Mouse (Mus musculus): ENCODE measurements around the gene Mdk.

Mdk gene

GRCm38 (mm10) chr2:91933471-91933870 is 1.4 kb upstream of the Mdk start:
- peaks cover 9% of the 10 kb centered on the region for H3K27me3 ChIP-seq (ENCODE audit: insufficient read depth, low read length)
- TF ChIP-seq CTCF (conservative IDR thresholded peaks at IDR 0.05; ENCODE audit: low read length) (no peak), NANOG (IDR thresholded peaks at IDR 0.05; ENCODE audit: borderline replicate concordance, low read length) (no peak), POU5F1 (IDR thresholded peaks at IDR 0.05; ENCODE audit: borderline replicate concordance, low read length) (no peak)
- no peaks in the 10 kb centered on the region for H3K9me3 ChIP-seq (ENCODE audit: low read length)
- peak overlapping the region; percentile 76 for H3K4me3 ChIP-seq (replicated peaks; ENCODE audit: low read length)
- H3K36me3 ChIP-seq (ENCODE audit: insufficient read depth, low read length), result peaks cover 57% of the 10 kb centered on the region
- H3K4me1 ChIP-seq (replicated peaks; ENCODE audit: low read depth, low read length), result peaks cover 89% of the 10 kb centered on the region

- peak overlapping the region; percentile 76 for H3K4me3 ChIP-seq (replicated peaks; ENCODE audit: low read length)
- peaks cover 15% of the 10 kb centered on the region for H3K27me3 ChIP-seq (ENCODE audit: insufficient read depth, low read length)
- no peaks in the 10 kb centered on the region for H3K9me3 ChIP-seq (ENCODE audit: low read length)
- H3K36me3 ChIP-seq (ENCODE audit: insufficient read depth, low read length), result peaks cover 51% of the 10 kb centered on the region
- TF ChIP-seq POU5F1 (IDR thresholded peaks at IDR 0.05; ENCODE audit: borderline replicate concordance, low read length), result no peak
- no peak for TF ChIP-seq CTCF (conservative IDR thresholded peaks at IDR 0.05; ENCODE audit: low read length)
- no peak for TF ChIP-seq NANOG (IDR thresholded peaks at IDR 0.05; ENCODE audit: borderline replicate concordance, low read length)
- H3K4me1 ChIP-seq (replicated peaks; ENCODE audit: low read depth, low read length), result peaks cover 89% of the 10 kb centered on the region
These were observed 747 bp upstream of the Mdk start for GRCm38 (mm10) chr2:91932737-91933350.

- no peaks in the 10 kb centered on the region for H3K9me3 ChIP-seq (ENCODE audit: low read length)
- TF ChIP-seq NANOG (IDR thresholded peaks at IDR 0.05; ENCODE audit: borderline replicate concordance, low read length), result no peak
- TF ChIP-seq CTCF (conservative IDR thresholded peaks at IDR 0.05; ENCODE audit: low read length), result no peak
- TF ChIP-seq POU5F1 (IDR thresholded peaks at IDR 0.05; ENCODE audit: borderline replicate concordance, low read length), result no peak
- peaks cover 26% of the 10 kb centered on the region for H3K27me3 ChIP-seq (ENCODE audit: insufficient read depth, low read length)
- peaks cover 38% of the 10 kb centered on the region for H3K36me3 ChIP-seq (ENCODE audit: insufficient read depth, low read length)
- H3K4me3 ChIP-seq (replicated peaks; ENCODE audit: low read length), result peak overlapping the region; percentile 86
- peaks cover 88% of the 10 kb centered on the region for H3K4me1 ChIP-seq (replicated peaks; ENCODE audit: low read depth, low read length)
These were observed 553 bp downstream of the Mdk start for GRCm38 (mm10) chr2:91931328-91932159.

- Histone ChIP-seq H3K4me3 (replicated peaks; ENCODE audit: low read length) (peak overlapping the region; percentile 86), H3K36me3 (ENCODE audit: insufficient read depth, low read length) (peaks cover 31% of the 10 kb centered on the region), H3K27me3 (ENCODE audit: insufficient read depth, low read length) (peaks cover 33% of the 10 kb centered on the region), H3K4me1 (replicated peaks; ENCODE audit: low read depth, low read length) (peaks cover 87% of the 10 kb centered on the region), H3K9me3 (ENCODE audit: low read length) (no peaks in the 10 kb centered on the region)
- TF ChIP-seq NANOG (IDR thresholded peaks at IDR 0.05; ENCODE audit: borderline replicate concordance, low read length) (no peak), CTCF (conservative IDR thresholded peaks at IDR 0.05; ENCODE audit: low read length) (no peak), POU5F1 (IDR thresholded peaks at IDR 0.05; ENCODE audit: borderline replicate concordance, low read length) (no peak)
These were observed 1.3 kb downstream of the Mdk start for GRCm38 (mm10) chr2:91930761-91931291.

- H3K36me3 ChIP-seq (ENCODE audit: insufficient read depth, low read length), result peaks cover 22% of the 10 kb centered on the region
- no peak for TF ChIP-seq NANOG (IDR thresholded peaks at IDR 0.05; ENCODE audit: borderline replicate concordance, low read length)
- TF ChIP-seq CTCF (conservative IDR thresholded peaks at IDR 0.05; ENCODE audit: low read length), result peak; percentile 70
- TF ChIP-seq POU5F1 (IDR thresholded peaks at IDR 0.05; ENCODE audit: borderline replicate concordance, low read length), result no peak
These were observed 2.2 kb downstream of the Mdk start for GRCm38 (mm10) chr2:91929936-91930335.

GRCm38 (mm10) chr2:91929455-91929854 is 2.6 kb downstream of the Mdk start:
- Histone ChIP-seq H3K36me3 (ENCODE audit: insufficient read depth, low read length) (peaks cover 17% of the 10 kb centered on the region), H3K4me1 (replicated peaks; ENCODE audit: low read depth, low read length) (peaks cover 87% of the 10 kb centered on the region), H3K27me3 (ENCODE audit: insufficient read depth, low read length) (peaks cover 46% of the 10 kb centered on the region), H3K4me3 (replicated peaks; ENCODE audit: low read length) (peak overlapping the region; percentile 86; the same call in 1 of the 2 replicates), H3K9me3 (ENCODE audit: low read length) (no peaks in the 10 kb centered on the region)
- TF ChIP-seq NANOG (IDR thresholded peaks at IDR 0.05; ENCODE audit: borderline replicate concordance, low read length), result no peak
- no peak for TF ChIP-seq POU5F1 (IDR thresholded peaks at IDR 0.05; ENCODE audit: borderline replicate concordance, low read length)
- no peak for TF ChIP-seq CTCF (conservative IDR thresholded peaks at IDR 0.05; ENCODE audit: low read length)

More at GRCm38 (mm10) chr2:91929936-91930335, 2.2 kb downstream of the Mdk start:
- Histone ChIP-seq H3K4me1 (replicated peaks; ENCODE audit: low read depth, low read length) (peaks cover 87% of the 10 kb centered on the region), H3K9me3 (ENCODE audit: low read length) (no peaks in the 10 kb centered on the region), H3K4me3 (replicated peaks; ENCODE audit: low read length) (peak overlapping the region; percentile 86), H3K27me3 (ENCODE audit: insufficient read depth, low read length) (peaks cover 42% of the 10 kb centered on the region)

GRCm38 (mm10) chr2:91928534-91929350 is 3.4 kb downstream of the Mdk start:
- no peaks in the 10 kb centered on the region for H3K9me3 ChIP-seq (ENCODE audit: low read length)
- TF ChIP-seq POU5F1 (IDR thresholded peaks at IDR 0.05; ENCODE audit: borderline replicate concordance, low read length) (no peak), CTCF (conservative IDR thresholded peaks at IDR 0.05; ENCODE audit: low read length) (no peak), NANOG (IDR thresholded peaks at IDR 0.05; ENCODE audit: borderline replicate concordance, low read length) (no peak)
- peaks cover 10% of the 10 kb centered on the region for H3K36me3 ChIP-seq (ENCODE audit: insufficient read depth, low read length)
- H3K27me3 ChIP-seq (ENCODE audit: insufficient read depth, low read length), result peaks cover 53% of the 10 kb centered on the region
- H3K4me3 ChIP-seq (replicated peaks; ENCODE audit: low read length), result peak overlapping the region; percentile 74
- H3K4me1 ChIP-seq (replicated peaks; ENCODE audit: low read depth, low read length), result peaks cover 85% of the 10 kb centered on the region

Measured in E14TG2a.4 (cell line).